Mouse (Mus musculus) c-Kit-negative CD71-positive TER-119-positive erythroid progenitor cells, embryonic 14.5 days (primary cell): ENCODE measurements around the gene Ccdc163.

Experiments used
- DNase-seq: peaks from one replicate; pipeline ENCODE4 v3.0.0-alpha.2; 2013; ENCODE audit warnings: low read depth, low spot score

Ccdc163 gene

GRCm38 (mm10) chr4:116703804-116704203 lies 4.5 kb upstream of the Ccdc163 start:
- peak; percentile 52 for DNase-seq

GRCm38 (mm10) chr4:116707666-116708065 lies 643 bp upstream of the Ccdc163 start:
- DNase-seq = no peak

DNA sequence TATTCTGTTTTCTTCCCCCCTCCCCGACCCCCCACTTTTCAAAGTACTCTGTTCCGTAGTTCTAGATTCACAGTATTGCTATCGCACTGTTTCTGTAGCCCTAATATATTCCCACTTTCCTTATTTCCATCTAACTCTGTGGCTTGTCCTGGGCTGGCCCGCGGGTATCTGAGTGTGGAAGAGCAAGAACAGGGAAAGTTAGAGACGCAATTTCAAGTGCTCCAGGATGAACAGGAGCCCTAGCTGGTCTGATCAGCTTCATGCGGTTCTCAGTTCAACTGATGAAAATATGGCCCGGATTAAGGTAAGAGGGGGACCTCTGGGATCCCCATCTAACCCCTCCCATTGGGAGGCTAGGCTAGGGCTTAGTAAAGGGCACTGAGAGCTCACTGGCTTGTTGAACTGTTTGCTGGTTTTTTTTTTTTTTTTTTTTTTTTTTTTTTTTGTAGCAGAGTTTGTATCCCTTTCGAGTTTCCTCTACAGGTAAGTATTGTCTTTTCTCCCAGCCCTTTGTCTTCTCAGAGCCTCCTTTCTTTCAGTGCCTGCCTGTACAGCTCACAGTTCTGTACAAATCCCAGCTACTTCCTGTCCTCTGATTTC lies 582 bp downstream of the Ccdc163 start:
- DNase-seq = no peak

DNA sequence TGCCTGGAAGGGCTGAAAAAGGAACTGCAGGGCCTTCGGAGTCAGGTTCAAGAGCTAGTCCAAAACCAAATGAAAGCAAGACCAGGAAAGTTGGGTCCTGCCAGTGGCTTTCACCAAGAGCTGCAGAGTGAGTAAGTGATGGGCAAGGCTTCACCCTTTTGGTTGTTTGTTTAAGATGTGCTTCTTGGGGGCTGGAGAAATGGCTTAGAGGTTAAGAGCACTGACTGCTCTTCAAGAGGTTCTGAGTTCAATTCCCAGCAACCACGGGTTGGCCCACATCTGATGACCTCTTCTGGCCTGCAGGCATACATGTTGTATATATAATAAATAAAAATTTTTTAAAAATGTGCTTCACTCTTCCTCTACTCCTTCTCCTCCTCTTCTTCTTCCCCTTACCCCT lies 1.8 kb downstream of the Ccdc163 start:
- DNase-seq = no peak

GRCm38 (mm10) chr4:116712536-116712935 lies 4.2 kb downstream of the Ccdc163 start:
- DNase-seq = no peak

DNA sequence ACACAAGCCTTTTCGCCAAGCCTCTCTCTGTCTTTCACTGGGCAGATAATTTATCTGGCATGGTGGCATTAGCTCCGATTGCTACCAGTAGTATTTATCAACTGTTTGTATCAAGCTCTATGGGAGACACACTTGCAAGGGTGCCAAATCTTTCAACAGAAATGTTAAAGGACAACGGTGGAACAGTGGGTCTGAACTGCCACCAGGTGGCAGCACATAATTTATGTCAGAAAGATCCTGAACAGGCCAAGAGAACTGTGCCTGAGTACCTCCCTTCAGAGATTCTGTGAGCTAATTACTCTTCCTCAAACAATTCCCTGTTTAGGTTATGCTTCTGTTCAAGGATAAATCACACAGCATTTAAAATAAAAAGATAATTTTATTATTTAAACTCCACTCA lies 11.1 kb downstream of the Ccdc163 start:
- DNase-seq = peak; percentile 68

DNA sequence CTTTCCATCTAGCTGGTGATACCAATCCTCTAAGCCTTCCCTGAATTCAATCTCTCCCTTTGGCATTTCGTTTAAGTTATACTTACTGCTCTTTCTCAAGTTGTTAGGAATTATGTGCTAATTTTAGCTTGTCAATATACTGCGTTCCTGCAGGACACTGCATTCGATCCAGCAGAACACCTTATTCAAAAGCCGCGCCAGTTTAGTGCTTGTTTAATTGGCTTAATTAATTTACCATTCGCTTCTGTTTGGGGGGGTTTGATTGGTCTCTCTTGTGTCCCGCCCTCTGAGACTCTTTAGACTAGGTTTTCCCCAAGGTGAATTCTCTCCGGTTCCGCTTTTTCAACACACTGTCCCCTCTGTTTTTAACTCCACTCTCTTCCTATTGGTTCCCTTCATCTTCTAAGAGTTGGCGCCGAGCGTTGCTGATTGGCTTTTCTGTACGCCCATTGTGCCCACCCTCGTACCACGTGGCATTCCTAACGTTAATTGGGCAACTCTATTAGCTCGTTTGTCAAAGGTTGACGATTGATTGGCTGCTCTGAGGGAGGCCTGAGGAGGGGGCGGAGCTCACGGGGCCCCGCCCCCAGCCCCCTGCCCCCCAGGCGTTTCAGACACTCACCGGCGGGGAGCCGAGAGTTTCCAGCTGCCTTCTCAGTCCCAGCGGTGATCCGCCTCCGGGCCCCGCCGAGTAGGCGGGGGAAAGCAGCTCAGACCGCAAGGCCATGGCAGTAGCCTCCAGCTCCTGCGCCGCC lies 12.2 kb downstream of the Ccdc163 start, which contains the start of gene Tesk2:
TSS of gene Tesk2 (plus strand) at position 606 of the 755 bp plus-strand sequence.
- DNase-seq = peak; percentile 86

DNA sequence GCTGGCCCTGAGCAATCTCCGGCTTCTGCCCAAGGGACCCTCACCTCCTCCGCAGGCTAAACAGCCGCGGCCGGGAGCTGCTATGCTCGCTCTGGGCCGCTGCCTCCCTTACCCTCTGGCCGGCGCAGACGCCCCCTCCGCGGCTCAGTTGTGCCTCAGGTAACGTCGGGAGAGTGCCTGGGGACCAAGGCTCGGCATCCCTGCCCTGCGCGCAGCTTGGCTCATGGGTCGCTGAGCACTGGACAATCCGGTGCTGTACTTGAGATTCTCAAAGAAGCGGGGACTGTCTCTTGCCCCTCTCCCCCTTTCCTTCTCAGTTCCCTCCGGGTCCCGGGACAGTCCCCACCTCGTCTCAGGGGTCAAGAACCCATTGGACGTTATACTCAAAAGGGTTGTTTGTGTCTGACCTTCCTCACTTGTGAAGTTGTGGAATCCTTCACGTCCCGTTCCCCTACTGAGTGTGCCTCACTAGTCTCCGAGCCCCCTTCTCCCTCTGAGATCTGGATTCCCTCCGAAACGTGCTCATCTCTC lies 12.9 kb downstream of the Ccdc163 start:
- DNase-seq = no peak

GRCm38 (mm10) chr4:116722230-116722629 lies 13.9 kb downstream of the Ccdc163 start:
- DNase-seq = no peak

DNA sequence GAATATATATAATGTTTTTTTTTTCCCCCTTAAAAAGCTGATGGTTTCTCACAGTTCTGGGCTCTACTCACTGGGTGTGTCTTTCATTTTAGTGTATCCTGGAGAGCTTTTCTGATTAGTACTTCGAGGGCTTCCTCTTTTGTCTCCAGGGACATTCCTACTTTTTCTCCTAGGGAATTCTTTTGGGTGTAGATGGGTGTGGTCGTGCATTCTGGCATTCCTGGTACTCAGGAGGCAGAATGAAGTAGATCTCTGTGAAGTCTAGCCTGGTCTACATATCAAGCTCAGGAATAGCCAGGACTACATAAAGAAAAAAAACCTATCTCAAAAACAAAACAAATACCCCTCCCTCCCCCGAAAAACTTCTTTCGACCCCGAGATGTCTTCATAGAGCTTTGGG lies 17.1 kb downstream of the Ccdc163 start:
- DNase-seq = no peak

DNA sequence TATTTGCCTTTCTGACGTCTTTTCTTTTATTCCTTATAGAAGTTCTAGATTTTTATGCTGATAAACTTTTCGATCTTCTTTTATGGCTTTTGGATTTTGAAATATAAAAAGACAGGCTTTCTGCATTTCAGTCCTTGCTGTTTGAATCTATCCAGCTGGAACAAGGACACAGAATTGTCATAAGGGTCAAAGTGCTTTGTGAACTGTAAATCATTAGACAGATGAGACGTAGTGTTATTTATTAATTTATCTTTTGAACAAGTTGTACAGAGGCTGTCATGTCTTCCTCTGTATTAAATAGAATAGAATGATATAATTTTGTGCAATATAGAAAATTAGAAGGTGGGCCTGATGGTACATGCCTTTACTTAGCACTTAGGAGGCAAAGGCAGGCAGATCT lies 19.1 kb downstream of the Ccdc163 start:
- no peak for DNase-seq

GRCm38 (mm10) chr4:116729532-116729931 lies 21.2 kb downstream of the Ccdc163 start:
- no peak for DNase-seq

GRCm38 (mm10) chr4:116731077-116731476 lies 22.8 kb downstream of the Ccdc163 start:
- no peak for DNase-seq

DNA sequence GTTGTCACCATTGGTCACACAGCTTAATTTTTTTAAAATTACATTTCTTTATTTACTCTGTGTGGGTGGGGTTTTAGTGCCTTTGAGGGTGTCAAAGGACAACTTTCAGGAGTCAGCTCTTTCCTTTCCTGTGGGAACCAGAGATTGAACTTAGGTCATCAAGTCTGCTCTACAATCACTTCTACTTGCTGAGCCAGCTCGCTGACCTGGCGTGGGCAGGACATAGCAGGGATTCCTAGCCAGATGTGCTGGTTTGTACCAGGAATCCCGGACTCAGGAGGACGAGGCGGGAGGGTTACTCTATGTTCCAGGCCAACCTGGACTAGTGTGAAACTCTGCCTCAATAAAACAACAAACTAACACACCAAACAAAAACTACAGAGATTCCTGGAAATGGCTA lies 24.0 kb downstream of the Ccdc163 start:
- DNase-seq = no peak

GRCm38 (mm10) chr4:116734996-116735395 lies 26.7 kb downstream of the Ccdc163 start:
- no peak for DNase-seq

- DNase-seq = no peak
Measured at GRCm38 (mm10) chr4:116738972-116739751, 30.9 kb downstream of the Ccdc163 start.

GRCm38 (mm10) chr4:116749750-116750149 lies 41.4 kb downstream of the Ccdc163 start:
- DNase-seq = no peak

- DNase-seq = no peak
Measured at GRCm38 (mm10) chr4:116761914-116762313, 53.6 kb downstream of the Ccdc163 start.

- no peak for DNase-seq
Measured at GRCm38 (mm10) chr4:116764001-116764400, 55.7 kb downstream of the Ccdc163 start.

- no peak for DNase-seq
Measured at GRCm38 (mm10) chr4:116768510-116768909, 60.2 kb downstream of the Ccdc163 start.

DNA sequence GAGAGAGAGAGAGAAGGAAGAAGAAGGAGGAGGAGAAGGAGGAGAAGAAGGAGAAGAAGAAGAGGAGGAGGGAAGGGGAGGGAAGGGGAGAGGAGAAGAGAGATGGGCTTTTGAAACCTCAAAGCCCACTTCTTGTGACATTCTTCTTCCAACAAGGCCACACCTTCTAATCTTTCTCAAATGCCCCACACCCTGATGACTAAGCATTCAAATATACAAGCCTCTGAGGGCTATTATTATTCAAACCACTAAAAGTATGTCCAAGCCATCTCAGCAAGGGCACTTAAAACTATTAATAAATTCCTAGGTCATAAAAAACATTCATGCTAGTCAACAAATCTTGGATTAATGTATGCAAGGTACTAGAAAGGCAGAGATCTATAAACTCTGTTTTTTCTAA lies 60.8 kb downstream of the Ccdc163 start:
- no peak for DNase-seq

- DNase-seq = no peak
Measured at GRCm38 (mm10) chr4:116776391-116776790, 68.1 kb downstream of the Ccdc163 start.
